Mouse (Mus musculus): ENCODE results near the gene Gm11939. TPM values are rescaled to one million over a fixed set of nuclear protein-coding genes. Genes with fewer than 3 reads are reported as not detected.

The Gm11939 gene
- polyA plus RNA-seq, 1 experiment from 2014 or later: not detected

- Histone ChIP-seq H3K4me3 (ENCODE audit: low read depth, low read length) (no peak overlapping the region), H3K27me3 (ENCODE audit: insufficient read depth, low read length) (no peaks in the 10 kb centered on the region), H3K4me1 (ENCODE audit: insufficient read depth) (no peaks in the 10 kb centered on the region), H3K27ac (ENCODE audit: low read depth) (no peak overlapping the region), H3K9me3 (ENCODE audit: low read length) (no peaks in the 10 kb centered on the region), H3K9ac (replicated peaks) (no peak overlapping the region), H3K4me2 (ENCODE audit: low read depth, low read length) (no peak overlapping the region), H3K36me3 (replicated peaks; ENCODE audit: insufficient read depth, low read length) (no peaks in the 10 kb centered on the region)
- ATAC-seq: no peak
- no peak for DNase-seq
- 70% methylated on average over 3 of the region's 3 CpGs for WGBS (ENCODE audit: insufficient replicate concordance)
- TF ChIP-seq EP300 (IDR thresholded peaks at IDR 0.05; ENCODE audit: low read depth): no peak
- TF ChIP-seq CTCF (IDR thresholded peaks at IDR 0.05; ENCODE audit: low read depth): no peak
These were observed 1.1 kb downstream of the Gm11939 start for GRCm38 (mm10) chr11:99557976-99558745.

GRCm38 (mm10) chr11:99556753-99557152, 2.5 kb downstream of the Gm11939 start, which contains the start of gene Krtap3-2:
Krtap3-2 (minus strand) TSS chr11:99556853.
- H3K27me3 ChIP-seq (ENCODE audit: insufficient read depth, low read length): no peaks in the 10 kb centered on the region
- DNase-seq: no peak
- TF ChIP-seq EP300 (IDR thresholded peaks at IDR 0.05; ENCODE audit: low read depth) (no peak), CTCF (IDR thresholded peaks at IDR 0.05; ENCODE audit: low read depth) (no peak)
- no peaks in the 10 kb centered on the region for H3K4me1 ChIP-seq (ENCODE audit: insufficient read depth)
- WGBS (ENCODE audit: insufficient replicate concordance): 71% methylated on average over 2 of the region's 2 CpGs
- no peaks in the 10 kb centered on the region for H3K36me3 ChIP-seq (replicated peaks; ENCODE audit: insufficient read depth, low read length)
- no peaks in the 10 kb centered on the region for H3K9me3 ChIP-seq (ENCODE audit: low read length)
- no peak within 1 kb of the TSS for H3K4me3 ChIP-seq (ENCODE audit: low read depth, low read length)
- no peak for ATAC-seq
- no peak within 1 kb of the TSS for H3K9ac ChIP-seq (replicated peaks)
- no peak within 1 kb of the TSS for H3K4me2 ChIP-seq (ENCODE audit: low read depth, low read length)
- no peak within 1 kb of the TSS for H3K27ac ChIP-seq (ENCODE audit: low read depth)

- Histone ChIP-seq H3K27ac (ENCODE audit: low read depth) (no peak overlapping the region), H3K36me3 (replicated peaks; ENCODE audit: insufficient read depth, low read length) (no peaks in the 10 kb centered on the region), H3K9me3 (ENCODE audit: low read length) (no peaks in the 10 kb centered on the region), H3K4me2 (ENCODE audit: low read depth, low read length) (no peak overlapping the region), H3K4me1 (ENCODE audit: insufficient read depth) (no peaks in the 10 kb centered on the region), H3K4me3 (ENCODE audit: low read depth, low read length) (no peak overlapping the region), H3K27me3 (ENCODE audit: insufficient read depth, low read length) (no peaks in the 10 kb centered on the region), H3K9ac (replicated peaks) (no peak overlapping the region)
- TF ChIP-seq CTCF (IDR thresholded peaks at IDR 0.05; ENCODE audit: low read depth): no peak
- TF ChIP-seq EP300 (IDR thresholded peaks at IDR 0.05; ENCODE audit: low read depth): no peak
- DNase-seq: no peak
- WGBS (ENCODE audit: insufficient replicate concordance): 64% methylated on average over 2 of the region's 2 CpGs
- no peak for ATAC-seq
These were observed 3.1 kb downstream of the Gm11939 start for GRCm38 (mm10) chr11:99556195-99556594.

GRCm38 (mm10) chr11:99550765-99551164, 8.5 kb downstream of the Gm11939 start, which contains the start of gene Krtap3-3:
Krtap3-3 (minus strand) TSS chr11:99550865.
- no peak for ATAC-seq

GRCm38 (mm10) chr11:99547892-99548291, 11.4 kb downstream of the Gm11939 start:
- no peaks in the 10 kb centered on the region for H3K36me3 ChIP-seq (replicated peaks; ENCODE audit: insufficient read depth, low read length)
- H3K27ac ChIP-seq (ENCODE audit: low read depth): no peak overlapping the region
- no peaks in the 10 kb centered on the region for H3K9me3 ChIP-seq (ENCODE audit: low read length)
- TF ChIP-seq CTCF (IDR thresholded peaks at IDR 0.05; ENCODE audit: low read depth) (no peak), EP300 (IDR thresholded peaks at IDR 0.05; ENCODE audit: low read depth) (no peak)
- no peak overlapping the region for H3K9ac ChIP-seq (replicated peaks)
- no peak overlapping the region for H3K4me3 ChIP-seq (ENCODE audit: low read depth, low read length)
- H3K4me1 ChIP-seq (ENCODE audit: insufficient read depth): no peaks in the 10 kb centered on the region
- H3K4me2 ChIP-seq (ENCODE audit: low read depth, low read length): no peak overlapping the region
- ATAC-seq (no peak), DNase-seq (no peak)
- no peaks in the 10 kb centered on the region for H3K27me3 ChIP-seq (ENCODE audit: insufficient read depth, low read length)

More at GRCm38 (mm10) chr11:99550765-99551164, 8.5 kb downstream of the Gm11939 start, which contains the start of gene Krtap3-3:
- H3K9ac ChIP-seq (replicated peaks): no peak within 1 kb of the TSS
- no peaks in the 10 kb centered on the region for H3K4me1 ChIP-seq (ENCODE audit: insufficient read depth)
- no peaks in the 10 kb centered on the region for H3K9me3 ChIP-seq (ENCODE audit: low read length)
- no peak for TF ChIP-seq EP300 (IDR thresholded peaks at IDR 0.05; ENCODE audit: low read depth)
- no peak for TF ChIP-seq CTCF (IDR thresholded peaks at IDR 0.05; ENCODE audit: low read depth)
- no peaks in the 10 kb centered on the region for H3K36me3 ChIP-seq (replicated peaks; ENCODE audit: insufficient read depth, low read length)
- WGBS (ENCODE audit: insufficient replicate concordance): 48% methylated on average over 4 of the region's 4 CpGs
- no peak for DNase-seq
- no peaks in the 10 kb centered on the region for H3K27me3 ChIP-seq (ENCODE audit: insufficient read depth, low read length)
- H3K4me3 ChIP-seq (ENCODE audit: low read depth, low read length): no peak within 1 kb of the TSS
- H3K27ac ChIP-seq (ENCODE audit: low read depth): no peak within 1 kb of the TSS
- H3K4me2 ChIP-seq (ENCODE audit: low read depth, low read length): no peak within 1 kb of the TSS

GRCm38 (mm10) chr11:99539721-99540120, 19.5 kb downstream of the Gm11939 start:
- 74% methylated on average over 9 of the region's 9 CpGs for WGBS (ENCODE audit: insufficient replicate concordance)
- no peaks in the 10 kb centered on the region for H3K4me1 ChIP-seq (ENCODE audit: insufficient read depth)
- no peaks in the 10 kb centered on the region for H3K9me3 ChIP-seq (ENCODE audit: low read length)
- no peak overlapping the region for H3K27ac ChIP-seq (ENCODE audit: low read depth)
- no peak overlapping the region for H3K4me2 ChIP-seq (ENCODE audit: low read depth, low read length)
- no peaks in the 10 kb centered on the region for H3K27me3 ChIP-seq (ENCODE audit: insufficient read depth, low read length)
- ATAC-seq: no peak
- no peaks in the 10 kb centered on the region for H3K36me3 ChIP-seq (replicated peaks; ENCODE audit: insufficient read depth, low read length)
- DNase-seq: no peak
- no peak overlapping the region for H3K4me3 ChIP-seq (ENCODE audit: low read depth, low read length)
- TF ChIP-seq CTCF (IDR thresholded peaks at IDR 0.05; ENCODE audit: low read depth) (no peak), EP300 (IDR thresholded peaks at IDR 0.05; ENCODE audit: low read depth) (no peak)
- no peak overlapping the region for H3K9ac ChIP-seq (replicated peaks)

Measured in liver, postnatal 0 days (tissue).